Mouse (Mus musculus): ENCODE data around the gene Abca8a. TPM values are rescaled to one million over a fixed set of nuclear protein-coding genes. Genes with fewer than 3 reads are reported as not detected.

The Abca8a gene
- polyA plus RNA-seq, 1 experiment, result 3.2 TPM

GRCm38 (mm10) chr11:110037795-110038194, 58.0 kb downstream of the Abca8a start:
- Histone ChIP-seq H3K4me3 (ENCODE audit: control insufficient read depth, insufficient read depth, low read length) (no peak overlapping the region), H3K27me3 (ENCODE audit: control insufficient read depth, insufficient read depth, low read length) (no peaks in the 10 kb centered on the region), H3K4me1 (replicated peaks; ENCODE audit: control insufficient read depth, insufficient read depth, low read length) (no peaks in the 10 kb centered on the region), H3K27ac (ENCODE audit: control insufficient read depth, insufficient read depth, low read length) (no peak overlapping the region), H3K36me3 (ENCODE audit: control insufficient read depth, insufficient read depth, low read length) (no peaks in the 10 kb centered on the region)
- DNase-seq, result no peak
- 94% methylated on average over 2 of the region's 2 CpGs for WGBS
- TF ChIP-seq CTCF (IDR thresholded peaks at IDR 0.05; ENCODE audit: borderline replicate concordance, control insufficient read depth, extremely low read depth, insufficient read depth, low read length, poor library complexity) (no peak), POLR2A (IDR thresholded peaks at IDR 0.05; ENCODE audit: control insufficient read depth, extremely low read depth, insufficient read depth, low read length, poor library complexity) (no peak)

- Histone ChIP-seq H3K27me3 (ENCODE audit: control insufficient read depth, insufficient read depth, low read length) (no peaks in the 10 kb centered on the region), H3K36me3 (ENCODE audit: control insufficient read depth, insufficient read depth, low read length) (no peaks in the 10 kb centered on the region), H3K4me1 (replicated peaks; ENCODE audit: control insufficient read depth, insufficient read depth, low read length) (no peaks in the 10 kb centered on the region), H3K4me3 (ENCODE audit: control insufficient read depth, insufficient read depth, low read length) (no peak overlapping the region), H3K27ac (ENCODE audit: control insufficient read depth, insufficient read depth, low read length) (no peak overlapping the region)
- WGBS, result 62% methylated on average over 7 of the region's 7 CpGs
- no peak for DNase-seq
- TF ChIP-seq POLR2A (IDR thresholded peaks at IDR 0.05; ENCODE audit: control insufficient read depth, extremely low read depth, insufficient read depth, low read length, poor library complexity) (no peak), CTCF (IDR thresholded peaks at IDR 0.05; ENCODE audit: borderline replicate concordance, control insufficient read depth, extremely low read depth, insufficient read depth, low read length, poor library complexity) (no peak)
These were observed 66.7 kb downstream of the Abca8a start for GRCm38 (mm10) chr11:110028913-110029695.

GRCm38 (mm10) chr11:110010836-110011546, 84.8 kb downstream of the Abca8a start:
- 83% methylated on average over 2 of the region's 2 CpGs for WGBS
- Histone ChIP-seq H3K4me3 (ENCODE audit: control insufficient read depth, insufficient read depth, low read length) (no peak overlapping the region), H3K27ac (ENCODE audit: control insufficient read depth, insufficient read depth, low read length) (no peak overlapping the region)

DNA sequence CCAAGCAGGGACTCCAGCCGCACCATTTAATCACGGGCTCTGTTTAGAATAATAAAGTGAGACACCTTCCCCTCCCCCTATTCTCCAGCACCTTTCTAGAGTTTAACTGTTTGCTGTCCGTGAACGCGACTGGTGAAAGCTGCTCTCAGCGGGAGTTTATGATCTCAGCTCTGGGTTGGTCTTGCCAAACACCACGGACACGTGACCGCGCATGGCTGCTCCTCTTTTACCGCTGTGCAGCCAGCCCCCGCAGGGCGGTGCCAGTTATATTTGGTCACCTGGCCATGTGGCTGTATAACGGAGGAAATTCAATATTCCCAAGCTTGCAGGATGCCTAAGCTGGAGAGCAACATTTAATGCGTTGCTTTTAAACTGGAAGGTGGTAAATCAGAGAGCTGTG, 100.2 kb downstream of the Abca8a start, which contains the start of gene Abca8b:
Gene Abca8b, minus strand, starts transcription at position 222 of the 400 bp plus-strand sequence.
- TF ChIP-seq CTCF (IDR thresholded peaks at IDR 0.05; ENCODE audit: borderline replicate concordance, control insufficient read depth, extremely low read depth, insufficient read depth, low read length, poor library complexity) (no peak), POLR2A (IDR thresholded peaks at IDR 0.05; ENCODE audit: control insufficient read depth, extremely low read depth, insufficient read depth, low read length, poor library complexity) (no peak)
- no peak for DNase-seq
- 1% methylated on average over 15 of the region's 15 CpGs for WGBS

More at GRCm38 (mm10) chr11:110010836-110011546, 84.8 kb downstream of the Abca8a start:
- no peak for DNase-seq
- no peaks in the 10 kb centered on the region for H3K27me3 ChIP-seq (ENCODE audit: control insufficient read depth, insufficient read depth, low read length)
- H3K4me1 ChIP-seq (replicated peaks; ENCODE audit: control insufficient read depth, insufficient read depth, low read length), result no peaks in the 10 kb centered on the region
- no peaks in the 10 kb centered on the region for H3K36me3 ChIP-seq (ENCODE audit: control insufficient read depth, insufficient read depth, low read length)
- TF ChIP-seq CTCF (IDR thresholded peaks at IDR 0.05; ENCODE audit: borderline replicate concordance, control insufficient read depth, extremely low read depth, insufficient read depth, low read length, poor library complexity) (no peak), POLR2A (IDR thresholded peaks at IDR 0.05; ENCODE audit: control insufficient read depth, extremely low read depth, insufficient read depth, low read length, poor library complexity) (no peak)

GRCm38 (mm10) chr11:109995013-109995412, 100.8 kb downstream of the Abca8a start:
- TF ChIP-seq POLR2A (IDR thresholded peaks at IDR 0.05; ENCODE audit: control insufficient read depth, extremely low read depth, insufficient read depth, low read length, poor library complexity), result no peak
- TF ChIP-seq CTCF (IDR thresholded peaks at IDR 0.05; ENCODE audit: borderline replicate concordance, control insufficient read depth, extremely low read depth, insufficient read depth, low read length, poor library complexity), result no peak
- Histone ChIP-seq H3K4me1 (replicated peaks; ENCODE audit: control insufficient read depth, insufficient read depth, low read length) (no peaks in the 10 kb centered on the region), H3K27ac (ENCODE audit: control insufficient read depth, insufficient read depth, low read length) (no peak overlapping the region), H3K36me3 (ENCODE audit: control insufficient read depth, insufficient read depth, low read length) (no peaks in the 10 kb centered on the region), H3K4me3 (ENCODE audit: control insufficient read depth, insufficient read depth, low read length) (no peak overlapping the region), H3K27me3 (ENCODE audit: control insufficient read depth, insufficient read depth, low read length) (no peaks in the 10 kb centered on the region)
- no peak for DNase-seq
- WGBS, result 9% methylated on average over 3 of the region's 3 CpGs

More for the DNA sequence above, 100.2 kb downstream of the Abca8a start, which contains the start of gene Abca8b:
- no peak within 1 kb of the TSS for H3K27ac ChIP-seq (ENCODE audit: control insufficient read depth, insufficient read depth, low read length)
- H3K27me3 ChIP-seq (ENCODE audit: control insufficient read depth, insufficient read depth, low read length), result no peaks in the 10 kb centered on the region
- H3K36me3 ChIP-seq (ENCODE audit: control insufficient read depth, insufficient read depth, low read length), result no peaks in the 10 kb centered on the region
- H3K4me3 ChIP-seq (ENCODE audit: control insufficient read depth, insufficient read depth, low read length), result no peak within 1 kb of the TSS
- no peaks in the 10 kb centered on the region for H3K4me1 ChIP-seq (replicated peaks; ENCODE audit: control insufficient read depth, insufficient read depth, low read length)

DNA sequence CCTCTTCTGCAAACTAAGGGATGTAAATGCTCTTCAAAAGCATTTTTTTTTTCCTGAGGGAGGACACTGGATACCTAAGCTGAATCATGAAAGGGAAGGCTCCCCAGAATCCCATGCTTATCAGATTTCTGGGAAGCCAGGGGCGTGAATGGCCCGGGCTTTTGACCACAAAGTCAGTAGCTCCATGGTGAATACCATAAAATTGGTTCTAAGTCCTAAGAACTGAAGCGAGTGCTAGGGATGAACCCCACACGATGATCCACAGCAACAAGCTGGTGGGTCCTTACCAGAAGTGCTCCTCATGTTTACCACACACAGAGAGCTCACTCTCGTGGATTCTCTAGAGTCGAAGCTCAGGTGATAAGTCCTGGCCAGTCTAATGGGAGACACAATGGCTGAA, 101.8 kb downstream of the Abca8a start:
- no peaks in the 10 kb centered on the region for H3K36me3 ChIP-seq (ENCODE audit: control insufficient read depth, insufficient read depth, low read length)
- no peaks in the 10 kb centered on the region for H3K4me1 ChIP-seq (replicated peaks; ENCODE audit: control insufficient read depth, insufficient read depth, low read length)
- H3K4me3 ChIP-seq (ENCODE audit: control insufficient read depth, insufficient read depth, low read length), result no peak overlapping the region
- DNase-seq, result no peak
- WGBS, result 61% methylated on average over 6 of the region's 6 CpGs
- no peak overlapping the region for H3K27ac ChIP-seq (ENCODE audit: control insufficient read depth, insufficient read depth, low read length)
- TF ChIP-seq CTCF (IDR thresholded peaks at IDR 0.05; ENCODE audit: borderline replicate concordance, control insufficient read depth, extremely low read depth, insufficient read depth, low read length, poor library complexity) (no peak), POLR2A (IDR thresholded peaks at IDR 0.05; ENCODE audit: control insufficient read depth, extremely low read depth, insufficient read depth, low read length, poor library complexity) (no peak)
- H3K27me3 ChIP-seq (ENCODE audit: control insufficient read depth, insufficient read depth, low read length), result no peaks in the 10 kb centered on the region

Measured in thymus, adult 2 months (tissue).